Mouse (Mus musculus): ENCODE data around the gene Nr1d2.

DNA sequence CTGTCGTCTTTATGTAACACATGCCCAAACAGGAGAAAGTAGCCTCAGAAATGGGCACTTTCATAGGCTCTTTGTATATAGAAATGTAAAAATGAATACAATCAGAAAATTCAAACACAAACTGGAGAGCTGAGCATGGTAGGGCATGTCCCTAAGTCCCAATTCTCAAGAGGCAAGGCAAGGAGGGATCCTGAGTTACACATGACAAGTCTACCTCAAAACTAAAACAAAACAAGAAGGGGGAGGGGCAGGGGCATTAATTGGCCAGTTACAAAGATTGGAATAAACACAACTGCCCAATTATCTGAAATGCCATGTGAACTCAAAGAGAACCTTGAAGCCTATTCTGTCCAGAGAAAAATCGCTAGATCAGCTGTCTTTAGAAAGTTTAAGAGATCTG is 5.9 kb downstream of the Nr1d2 start:
- TF ChIP-seq CTCF (IDR thresholded peaks at IDR 0.05; ENCODE audit: low read depth, low read length) (no peak), POLR2A (IDR thresholded peaks at IDR 0.05; ENCODE audit: borderline replicate concordance, low read depth, low read length) (no peak)
